Mouse (Mus musculus) bone marrow, adult 2 months (tissue): Measurements from ENCODE around the gene Lactb.

Experiments
- CTCF ChIP-seq: fragments of 200-500 bp; IDR thresholded peaks from 2 replicates; pipeline ENCODE4 v1.5.1; 2011; ENCODE audit warnings: low read length, control low read depth; ENCODE audit not compliant: control insufficient read depth, insufficient read depth
- POLR2A ChIP-seq: fragments of 200-500 bp; IDR thresholded peaks from 2 replicates; pipeline ENCODE4 v1.6.1; 2011; ENCODE audit warnings: low read depth, mild to moderate bottlenecking, control low read depth, low read length, borderline replicate concordance; ENCODE audit not compliant: control insufficient read depth

DNA sequence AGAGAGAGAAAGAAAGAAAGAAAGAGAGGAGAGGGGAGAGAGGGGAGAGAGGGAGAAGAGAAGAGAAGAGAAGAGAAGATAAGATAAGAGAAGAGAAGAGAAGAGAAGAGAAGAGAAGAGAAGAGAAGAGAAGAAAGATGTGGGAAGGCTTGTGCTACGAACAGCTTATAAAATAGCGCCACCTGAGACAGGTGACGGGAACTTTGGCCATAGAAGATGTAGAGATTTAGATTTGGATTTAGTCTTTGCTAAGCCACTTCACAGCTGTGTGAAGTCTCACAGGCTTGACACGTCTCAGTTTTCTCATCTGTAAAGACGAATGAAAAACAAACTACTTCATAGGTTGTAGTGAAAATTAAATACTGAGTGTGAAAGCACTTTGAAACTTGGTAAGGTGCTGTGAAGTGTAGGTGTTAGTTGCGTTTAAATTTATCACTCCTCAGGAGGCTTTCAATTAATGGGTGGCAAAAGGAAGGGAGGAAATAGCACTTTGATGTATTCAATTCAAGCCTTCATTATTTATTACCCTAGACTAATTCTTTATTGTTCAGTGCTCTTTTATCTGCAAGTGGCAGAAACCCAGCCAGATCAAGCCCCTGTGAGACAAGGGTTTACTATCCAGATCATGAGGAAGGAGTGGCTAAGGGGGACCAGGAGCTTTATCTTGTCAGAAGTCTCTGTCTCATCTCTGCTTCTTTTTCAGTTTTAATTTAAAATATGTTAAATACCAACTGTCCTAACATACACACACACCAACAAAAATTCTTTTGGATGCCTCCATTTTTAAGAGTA, 54.6 kb downstream of the Lactb start:
- TF ChIP-seq CTCF: no peak
- no peak for TF ChIP-seq POLR2A
